Mouse (Mus musculus) brain, embryonic 14.5 days (tissue): ENCODE measurements around the gene 6820408C15Rik.

Experiments used
- CTCF ChIP-seq: fragments of 200-500 bp; IDR thresholded peaks from 2 replicates; pipeline ENCODE4 v1.5.1; 2012; ENCODE audit warnings: inconsistent platforms, mild to moderate bottlenecking, moderate library complexity, borderline replicate concordance; ENCODE audit not compliant: insufficient read depth, insufficient read length; ENCODE audit errors: extremely low read depth
- POLR2A ChIP-seq: fragments of 200-500 bp; IDR thresholded peaks from 2 replicates; pipeline ENCODE4 v1.6.1; 2012; ENCODE audit warnings: mild to moderate bottlenecking, inconsistent platforms, borderline replicate concordance; ENCODE audit not compliant: poor library complexity, insufficient read depth, insufficient read length, severe bottlenecking; ENCODE audit errors: extremely low read depth

DNA sequence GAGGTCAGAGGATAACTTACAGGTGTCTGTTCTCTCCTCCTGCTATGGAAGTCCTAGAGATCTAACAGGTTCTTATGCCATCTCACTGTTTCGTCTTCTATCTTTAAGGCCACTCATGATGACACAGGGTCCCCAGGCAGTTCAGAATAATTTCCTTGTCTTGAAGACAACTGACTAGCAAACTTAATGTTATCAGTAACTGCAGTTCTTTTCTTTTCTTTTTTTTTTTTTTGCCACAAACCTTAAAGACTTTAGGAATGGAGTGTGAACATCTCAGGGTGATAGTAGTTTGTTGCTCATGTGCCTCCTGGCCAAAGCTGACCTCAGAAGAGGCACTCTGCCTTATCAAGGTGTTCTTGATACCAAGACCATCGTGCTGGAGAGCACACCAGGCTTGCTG, 31.3 kb downstream of the 6820408C15Rik start:
- TF ChIP-seq POLR2A, result no peak
- TF ChIP-seq CTCF, result no peak
